Mouse (Mus musculus): ENCODE measurements around the gene Zfp74. TPM values are rescaled to one million over a fixed set of nuclear protein-coding genes. Genes with fewer than 3 reads are reported as not detected.

Gene Zfp74
- polyA plus RNA-seq, 1 experiment from 2014 or later: 18.0 TPM

DNA sequence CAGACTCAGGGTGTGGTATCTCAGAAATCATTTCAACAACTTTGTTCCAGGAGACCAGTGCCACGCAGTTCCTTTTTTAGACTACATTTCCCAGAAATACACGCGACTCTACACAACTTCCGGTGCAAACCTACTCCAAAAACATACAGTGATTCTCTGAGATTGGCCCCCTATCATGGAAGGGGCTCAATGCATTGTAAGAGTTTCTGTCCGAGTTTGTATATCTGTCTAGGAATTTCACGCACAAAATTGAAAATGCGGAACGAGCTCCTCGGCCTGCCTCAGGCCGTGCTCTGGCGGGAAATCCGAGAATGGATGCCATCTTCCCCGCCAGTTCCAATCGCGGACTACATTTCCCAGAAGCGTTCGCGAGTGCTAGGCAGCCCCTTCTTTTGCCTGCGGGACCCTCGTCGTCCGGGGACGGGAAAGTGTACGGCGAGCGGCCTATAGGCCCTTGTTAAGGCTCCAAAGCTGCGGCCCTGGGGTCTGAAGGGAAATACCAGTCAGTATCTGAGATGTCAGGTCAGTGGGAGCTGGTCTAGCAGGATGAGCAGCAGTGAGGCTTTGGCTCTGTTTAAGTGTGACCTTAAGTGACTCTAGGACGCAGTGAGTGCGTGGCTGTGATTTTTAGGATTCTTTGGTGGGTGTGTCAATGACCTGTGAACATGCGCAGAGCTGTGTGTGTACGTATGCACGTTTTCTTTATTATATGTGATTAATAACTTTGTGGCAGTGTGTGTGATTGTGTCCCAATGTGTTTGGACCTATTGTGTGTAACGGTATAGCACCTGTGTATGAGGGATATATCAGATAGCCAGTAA lies 45.5 kb downstream of the Zfp74 start, which contains the start of gene Zfp383:
TSS of gene Zfp383 (plus strand) at position 94 of the 821 bp plus-strand sequence.
- Histone ChIP-seq H3K4me1 (replicated peaks) (peaks cover 18% of the 10 kb centered on the region), H3K9me3 (no peaks in the 10 kb centered on the region), H3K4me2 (peak within 1 kb of the TSS; percentile 68), H3K27ac (peak within 1 kb of the TSS; percentile 81), H3K27me3 (no peaks in the 10 kb centered on the region), H3K4me3 (replicated peaks) (peak within 1 kb of the TSS; percentile 57), H3K9ac (replicated peaks) (peak within 1 kb of the TSS; percentile 70), H3K36me3 (peaks cover 36% of the 10 kb centered on the region)
- under 1% methylated on average over 33 of the region's 33 CpGs for WGBS
- peak; percentile 86 for ATAC-seq (ENCODE audit: insufficient number of reproducible peaks, insufficient read depth, low FRiP score, low TSS enrichment, low read depth)

- Histone ChIP-seq H3K36me3 (peaks cover 34% of the 10 kb centered on the region), H3K4me3 (replicated peaks) (0 out of 2 replicates have a peak overlapping the region, but pooled peaks have one; percentile 6), H3K9ac (replicated peaks) (no peak overlapping the region), H3K27ac (no peak overlapping the region), H3K9me3 (no peaks in the 10 kb centered on the region), H3K4me2 (peak overlapping the region; percentile 64; the same call in 1 of the 2 replicates), H3K4me1 (replicated peaks) (peaks cover 18% of the 10 kb centered on the region), H3K27me3 (no peaks in the 10 kb centered on the region)
- ATAC-seq (ENCODE audit: insufficient number of reproducible peaks, insufficient read depth, low FRiP score, low TSS enrichment, low read depth): no peak
- WGBS: 89% methylated on average over 5 of the region's 5 CpGs
Measured at GRCm38 (mm10) chr7:29907206-29907605, 46.7 kb downstream of the Zfp74 start.

- Histone ChIP-seq H3K4me3 (replicated peaks) (peak overlapping the region; percentile 58), H3K9me3 (no peaks in the 10 kb centered on the region), H3K9ac (replicated peaks) (peak overlapping the region; percentile 61; the same call in 1 of the 2 replicates), H3K4me1 (replicated peaks) (peaks cover 18% of the 10 kb centered on the region), H3K27ac (peak overlapping the region; percentile 96), H3K36me3 (peaks cover 31% of the 10 kb centered on the region), H3K4me2 (peak overlapping the region; percentile 64), H3K27me3 (no peaks in the 10 kb centered on the region)
- WGBS: 41% methylated on average over 8 of the region's 8 CpGs
- no peak for ATAC-seq (ENCODE audit: insufficient number of reproducible peaks, insufficient read depth, low FRiP score, low TSS enrichment, low read depth)
Measured at GRCm38 (mm10) chr7:29906682-29907058, 47.2 kb downstream of the Zfp74 start.

DNA sequence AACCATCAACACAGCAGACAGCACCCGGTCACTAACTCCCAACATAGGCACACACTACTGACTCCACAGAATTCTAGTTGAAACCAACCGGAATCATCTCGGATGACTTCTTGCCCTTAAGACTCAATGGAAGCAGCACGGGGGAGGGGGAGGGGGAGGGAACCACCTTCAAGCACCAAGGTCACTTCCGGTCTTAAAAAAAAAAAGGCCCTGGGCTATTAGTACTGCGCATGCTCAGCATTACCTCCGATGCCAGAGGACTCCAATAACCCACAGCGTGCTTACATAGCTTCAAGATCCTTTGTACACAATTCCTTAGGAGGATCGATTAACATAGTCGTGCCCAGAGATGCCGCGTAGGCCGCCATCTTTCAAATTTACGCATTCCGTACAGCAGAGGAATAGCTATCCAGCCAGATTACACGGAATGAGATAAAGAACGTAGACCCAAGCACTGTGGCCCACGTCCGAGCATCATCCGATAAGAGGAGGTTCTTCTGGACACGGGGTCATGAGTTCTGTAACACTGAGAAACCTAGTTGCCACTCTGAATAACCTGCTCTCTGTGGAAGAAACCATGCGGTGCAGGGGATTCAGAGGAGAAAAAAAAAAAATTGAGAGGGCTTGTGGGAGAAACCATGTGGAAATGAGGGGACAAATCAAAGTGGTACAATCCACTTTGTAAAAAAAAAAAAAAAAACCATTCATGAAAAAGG lies 47.8 kb downstream of the Zfp74 start, which contains the start of gene Zfp27:
TSS of gene Zfp27 (minus strand) at position 607 of the 716 bp plus-strand sequence.
- peaks cover 31% of the 10 kb centered on the region for H3K36me3 ChIP-seq
- H3K4me1 ChIP-seq (replicated peaks): peaks cover 18% of the 10 kb centered on the region
- no peaks in the 10 kb centered on the region for H3K27me3 ChIP-seq
- under 1% methylated on average over 22 of the region's 22 CpGs for WGBS
- H3K4me2 ChIP-seq: peak within 1 kb of the TSS; percentile 64
- H3K4me3 ChIP-seq (replicated peaks): peak within 1 kb of the TSS; percentile 58
- ATAC-seq (ENCODE audit: insufficient number of reproducible peaks, insufficient read depth, low FRiP score, low TSS enrichment, low read depth): peak; percentile 84
- H3K27ac ChIP-seq: peak within 1 kb of the TSS; percentile 96
- H3K9ac ChIP-seq (replicated peaks): peak within 1 kb of the TSS; percentile 61
- no peaks in the 10 kb centered on the region for H3K9me3 ChIP-seq

GRCm38 (mm10) chr7:29904101-29904500 lies 49.8 kb downstream of the Zfp74 start:
- H3K9me3 ChIP-seq: no peaks in the 10 kb centered on the region
- no peak overlapping the region for H3K4me3 ChIP-seq (replicated peaks)
- peaks cover 42% of the 10 kb centered on the region for H3K36me3 ChIP-seq
- no peak overlapping the region for H3K27ac ChIP-seq
- H3K27me3 ChIP-seq: no peaks in the 10 kb centered on the region
- H3K9ac ChIP-seq (replicated peaks): no peak overlapping the region
- H3K4me2 ChIP-seq: no peak overlapping the region
- ATAC-seq (ENCODE audit: insufficient number of reproducible peaks, insufficient read depth, low FRiP score, low TSS enrichment, low read depth): no peak
- peaks cover 3% of the 10 kb centered on the region for H3K4me1 ChIP-seq (replicated peaks)
- 94% methylated on average over 4 of the region's 4 CpGs for WGBS

DNA sequence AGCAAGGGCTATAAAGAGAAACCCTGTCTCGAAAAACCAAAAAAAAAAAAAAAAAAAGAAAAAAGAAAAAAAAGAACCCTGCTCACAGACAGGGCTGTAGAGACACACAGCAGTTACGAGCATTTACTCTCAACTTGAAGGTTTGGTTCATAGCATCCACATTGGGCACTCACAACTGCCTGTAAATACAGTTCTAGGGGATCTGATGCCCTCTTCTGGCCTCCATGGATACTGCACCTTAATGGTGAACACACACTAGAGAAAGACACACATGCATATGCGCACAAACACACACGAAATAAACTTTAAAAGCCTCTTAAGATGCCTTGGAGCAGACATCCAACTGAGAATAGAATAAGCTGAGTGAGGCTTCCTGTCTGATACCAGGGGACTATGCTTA lies 55.5 kb downstream of the Zfp74 start:
- Histone ChIP-seq H3K9ac (replicated peaks) (no peak overlapping the region), H3K27ac (no peak overlapping the region), H3K4me1 (replicated peaks) (no peaks in the 10 kb centered on the region), H3K9me3 (peaks cover 38% of the 10 kb centered on the region), H3K36me3 (peaks cover 94% of the 10 kb centered on the region), H3K4me3 (replicated peaks) (no peak overlapping the region), H3K4me2 (no peak overlapping the region), H3K27me3 (no peaks in the 10 kb centered on the region)
- 92% methylated on average over 4 of the region's 4 CpGs for whole genome bisulfite sequencing
- no peak for ATAC-seq (ENCODE audit: insufficient number of reproducible peaks, insufficient read depth, low FRiP score, low TSS enrichment, low read depth)

GRCm38 (mm10) chr7:29892756-29893155 lies 61.1 kb downstream of the Zfp74 start:
- H3K9me3 ChIP-seq: peaks cover 66% of the 10 kb centered on the region
- peaks cover 79% of the 10 kb centered on the region for H3K36me3 ChIP-seq
- ATAC-seq (ENCODE audit: insufficient number of reproducible peaks, insufficient read depth, low FRiP score, low TSS enrichment, low read depth): no peak

DNA sequence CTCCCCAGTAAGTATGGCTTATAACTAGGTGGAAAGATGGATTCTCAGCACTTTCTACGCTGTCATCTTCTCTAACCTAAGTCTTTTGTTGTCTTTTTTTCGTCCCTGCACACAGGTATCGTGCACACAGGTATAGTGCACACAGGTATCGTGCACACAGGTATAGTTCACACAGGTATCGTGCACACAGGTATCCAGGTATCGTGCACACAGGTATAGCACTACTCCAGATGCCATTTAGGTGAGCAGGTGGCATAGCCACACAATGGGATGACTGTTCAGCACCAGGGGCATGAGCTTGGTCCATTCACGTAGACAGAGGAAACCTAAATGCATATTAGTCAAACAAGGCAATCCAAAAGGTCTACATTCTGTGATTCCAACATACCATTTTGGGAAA lies 63.4 kb downstream of the Zfp74 start:
- H3K36me3 ChIP-seq: peaks cover 56% of the 10 kb centered on the region
- WGBS: 96% methylated on average over 7 of the region's 7 CpGs
- no peak for ATAC-seq (ENCODE audit: insufficient number of reproducible peaks, insufficient read depth, low FRiP score, low TSS enrichment, low read depth)
- peaks cover 75% of the 10 kb centered on the region for H3K9me3 ChIP-seq
- H3K27me3 ChIP-seq: no peaks in the 10 kb centered on the region
- H3K27ac ChIP-seq: no peak overlapping the region
- no peaks in the 10 kb centered on the region for H3K4me1 ChIP-seq (replicated peaks)
- no peak overlapping the region for H3K4me2 ChIP-seq
- H3K9ac ChIP-seq (replicated peaks): no peak overlapping the region
- no peak overlapping the region for H3K4me3 ChIP-seq (replicated peaks)

More at GRCm38 (mm10) chr7:29892756-29893155, 61.1 kb downstream of the Zfp74 start:
- Histone ChIP-seq H3K4me2 (no peak overlapping the region), H3K4me1 (replicated peaks) (no peaks in the 10 kb centered on the region), H3K27ac (no peak overlapping the region), H3K27me3 (no peaks in the 10 kb centered on the region), H3K4me3 (replicated peaks) (no peak overlapping the region), H3K9ac (replicated peaks) (no peak overlapping the region)
- 97% methylated on average over 4 of the region's 4 CpGs for WGBS

DNA sequence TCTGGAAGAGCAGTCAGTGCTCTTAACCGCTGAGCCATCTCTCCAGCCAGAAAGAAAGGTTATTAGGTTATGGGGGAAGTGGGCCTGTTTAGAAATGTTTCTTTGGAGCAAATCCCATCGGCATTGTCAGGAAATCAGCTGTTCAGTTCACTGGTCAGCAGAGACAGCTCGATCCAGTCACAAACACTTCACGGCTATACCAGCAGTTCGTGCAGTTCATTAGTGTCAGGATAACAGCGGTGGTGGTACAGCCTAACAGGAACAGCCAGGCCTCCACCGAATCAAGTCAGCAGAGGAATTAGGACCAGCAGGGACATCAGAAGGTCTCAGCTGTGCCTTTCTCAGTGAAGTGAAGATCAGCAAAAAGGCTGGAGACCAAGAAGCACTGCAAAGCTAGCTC lies 73.0 kb downstream of the Zfp74 start:
- peaks cover 25% of the 10 kb centered on the region for H3K36me3 ChIP-seq
- H3K27ac ChIP-seq: no peak overlapping the region
- no peaks in the 10 kb centered on the region for H3K4me1 ChIP-seq (replicated peaks)
- H3K9ac ChIP-seq (replicated peaks): no peak overlapping the region
- 90% methylated on average over 7 of the region's 7 CpGs for WGBS
- no peaks in the 10 kb centered on the region for H3K27me3 ChIP-seq
- peaks cover 35% of the 10 kb centered on the region for H3K9me3 ChIP-seq
- H3K4me2 ChIP-seq: no peak overlapping the region
- no peak overlapping the region for H3K4me3 ChIP-seq (replicated peaks)
- no peak for ATAC-seq (ENCODE audit: insufficient number of reproducible peaks, insufficient read depth, low FRiP score, low TSS enrichment, low read depth)
